Mouse (Mus musculus) kidney, adult 11 months (tissue): ENCODE results near the gene Kpna7.

Source experiments
- DNase-seq: peaks from one replicate; pipeline ENCODE4 v3.0.0; 2022

Kpna7 gene

DNA sequence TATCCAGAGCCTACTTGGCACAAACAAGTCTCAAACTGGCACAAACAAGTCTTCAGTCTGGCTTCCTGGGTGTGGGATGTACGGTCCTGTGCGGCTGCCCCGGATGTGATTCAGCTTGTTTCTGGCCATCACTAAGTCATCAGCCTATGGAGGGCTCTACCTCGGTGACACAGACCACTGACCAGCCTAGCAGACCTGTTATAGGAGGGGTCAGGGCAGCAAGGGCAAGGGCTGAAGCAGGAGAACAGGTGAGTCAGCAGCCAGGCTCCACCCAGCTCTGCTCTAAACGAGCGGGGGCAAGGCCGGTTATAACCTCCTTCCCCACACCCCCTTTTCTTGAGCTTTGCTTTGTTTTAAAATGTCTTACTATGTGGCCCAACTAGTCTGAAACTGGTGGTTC is 129.4 kb downstream of the Kpna7 start:
- DNase-seq, result no peak

DNA sequence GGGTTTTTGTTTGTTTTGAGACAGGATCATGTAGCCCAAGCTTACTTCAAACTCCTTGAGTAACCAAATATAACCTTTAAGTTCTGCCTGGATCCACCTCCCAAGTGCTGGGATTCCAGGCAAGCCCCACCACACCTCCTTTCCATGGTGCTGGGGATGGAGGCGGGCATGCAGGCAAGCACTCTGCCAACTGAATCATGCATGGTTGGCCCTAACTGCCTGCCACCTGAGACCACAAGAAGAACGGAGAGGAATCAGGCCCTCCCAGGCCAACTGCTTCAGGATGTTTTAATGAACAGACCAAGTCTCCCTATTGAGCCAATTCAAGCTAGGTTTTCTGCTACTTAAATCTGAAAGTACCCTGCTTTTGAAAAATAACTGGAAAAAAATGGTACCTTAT is 131.2 kb downstream of the Kpna7 start:
- DNase-seq, result no peak

DNA sequence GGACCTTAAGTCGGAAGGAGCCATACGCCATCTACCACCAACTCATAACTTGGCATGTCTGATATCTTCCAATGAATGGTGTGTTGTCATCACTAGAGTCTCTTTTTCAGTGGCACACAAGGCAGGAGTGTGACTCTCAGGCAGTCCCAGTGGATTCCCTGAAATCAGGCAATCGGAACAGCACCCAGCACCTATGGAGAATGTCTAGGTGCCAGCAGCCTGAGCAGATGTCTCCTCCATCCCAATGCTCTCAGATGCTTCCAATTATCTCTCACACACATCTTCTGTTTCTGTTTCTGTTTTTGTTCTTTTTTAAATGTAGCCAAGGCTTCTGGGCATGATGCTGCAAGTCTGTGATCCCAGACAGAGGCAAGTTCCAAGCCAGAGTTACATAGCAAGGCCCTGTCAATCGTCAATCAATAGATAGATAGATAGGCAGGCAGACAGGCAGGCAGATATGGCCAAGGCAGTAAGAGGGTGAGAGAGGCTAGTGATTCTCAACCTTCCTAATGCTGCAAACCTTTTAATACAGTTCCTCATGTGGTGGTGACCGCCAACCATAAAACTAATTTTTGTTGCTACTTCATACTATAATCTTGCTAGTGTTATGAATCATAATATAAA is 133.3 kb downstream of the Kpna7 start:
- DNase-seq, result no peak

DNA sequence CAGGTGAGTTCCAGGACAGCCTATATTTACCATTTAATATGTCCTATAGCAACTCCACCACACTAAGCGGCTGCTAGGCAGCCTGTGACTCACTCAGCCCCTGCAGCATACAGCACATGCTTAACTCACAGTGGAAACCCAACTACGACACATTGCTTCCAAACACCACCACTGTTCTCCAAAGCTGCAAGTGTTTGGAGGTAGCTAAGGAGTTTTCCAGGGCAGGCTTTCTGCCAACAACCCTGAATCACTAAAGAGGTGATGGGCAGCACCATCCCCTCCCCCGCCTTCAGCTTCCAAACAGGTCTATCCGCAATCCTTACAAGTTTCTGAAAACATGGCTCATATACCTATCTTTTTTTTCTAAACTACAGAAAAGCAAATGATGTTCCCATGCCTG is 134.0 kb downstream of the Kpna7 start:
- no peak for DNase-seq

DNA sequence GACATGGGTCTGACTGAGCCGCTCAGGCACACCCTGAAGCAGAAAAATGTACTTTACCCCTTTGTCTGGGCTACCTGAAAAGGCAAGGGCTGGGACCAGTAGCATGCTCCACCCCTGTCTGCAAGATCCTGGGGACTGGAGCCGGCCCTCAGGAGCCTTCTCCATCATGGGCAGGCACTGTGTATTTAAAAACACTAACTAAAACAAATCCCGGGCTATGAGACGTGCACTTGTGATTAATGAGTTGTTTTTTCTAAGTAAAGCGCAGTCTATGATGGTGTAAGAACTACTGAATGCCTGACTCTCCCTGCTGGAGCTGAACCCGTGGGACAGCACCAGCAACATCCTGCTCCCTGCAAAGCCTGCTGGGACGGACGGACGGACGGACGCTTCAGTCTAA is 135.4 kb downstream of the Kpna7 start:
- no peak for DNase-seq

DNA sequence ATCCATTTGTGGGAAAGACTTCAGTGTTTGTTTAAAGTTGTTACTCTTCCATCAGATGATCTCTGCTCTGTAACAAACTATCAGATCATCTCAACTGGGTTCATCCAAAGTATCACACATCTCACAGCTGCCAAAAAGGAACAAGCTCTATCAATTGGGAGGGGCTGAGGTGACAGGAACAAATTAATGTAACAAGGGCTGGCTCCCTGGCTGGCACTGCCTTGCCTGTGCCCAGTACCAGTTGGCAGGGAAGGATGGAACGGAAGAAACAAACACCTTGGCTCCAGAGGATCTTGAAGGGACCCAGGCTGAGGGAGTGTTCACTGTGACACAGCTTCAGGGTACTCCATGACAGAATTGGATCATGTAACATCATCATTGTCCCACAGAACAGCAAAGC is 135.8 kb downstream of the Kpna7 start:
- no peak for DNase-seq

DNA sequence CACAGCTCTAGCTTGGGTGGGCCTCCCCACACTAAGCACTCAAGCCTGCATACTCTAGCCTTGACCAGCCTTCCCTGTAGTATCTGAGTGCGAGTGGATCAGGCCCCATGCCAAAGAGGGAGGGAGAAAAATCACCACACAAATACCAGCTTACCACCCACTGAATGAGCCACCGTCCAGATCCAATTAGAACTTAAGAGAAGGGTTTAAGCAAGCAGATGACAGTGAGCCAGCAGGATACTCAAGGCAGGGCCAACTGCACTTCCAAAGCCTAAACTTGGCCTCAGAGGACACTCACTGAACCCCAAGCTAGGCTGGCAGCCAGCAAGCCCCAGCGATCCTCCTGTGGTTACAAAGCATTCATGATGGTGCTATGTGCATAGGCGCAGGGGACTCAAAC is 137.8 kb downstream of the Kpna7 start:
- no peak for DNase-seq

DNA sequence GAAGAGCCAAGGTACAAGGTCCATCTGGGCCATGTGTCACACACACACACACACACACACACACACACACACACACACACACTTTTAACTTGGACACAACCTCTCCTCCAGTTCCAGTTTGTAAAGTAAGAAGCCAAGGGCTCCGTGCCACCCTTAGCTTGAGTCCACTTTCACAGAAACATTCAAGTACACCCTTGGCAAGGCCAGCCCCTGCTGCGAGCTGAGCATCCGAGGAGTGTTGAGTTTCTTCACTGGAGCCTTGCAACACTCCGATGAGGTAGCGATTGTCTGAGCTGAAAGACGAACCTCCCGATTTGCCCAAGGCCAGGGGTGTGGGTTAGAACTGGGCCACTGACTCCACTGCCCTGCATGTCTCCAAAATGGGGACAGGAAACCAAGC is 138.9 kb downstream of the Kpna7 start:
- DNase-seq, result no peak

DNA sequence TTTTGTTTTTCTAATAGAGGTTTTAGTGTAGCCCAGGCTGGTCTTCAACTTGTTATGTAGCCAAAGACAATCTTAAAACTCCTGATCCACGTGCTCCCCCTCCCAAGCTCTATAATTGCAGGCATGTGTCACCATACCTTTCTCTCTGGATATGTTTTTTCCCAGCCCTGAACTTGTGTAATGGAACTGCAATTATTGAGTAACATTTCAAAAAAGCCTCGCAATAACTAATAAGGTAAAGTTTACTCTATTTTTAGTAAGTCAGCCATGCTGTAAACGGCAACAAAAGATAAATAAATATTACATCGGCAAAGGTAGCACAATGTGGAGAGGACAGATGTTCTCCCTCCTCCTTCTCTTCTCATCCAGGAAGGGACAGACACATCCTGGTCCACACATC is 139.5 kb downstream of the Kpna7 start:
- no peak for DNase-seq

DNA sequence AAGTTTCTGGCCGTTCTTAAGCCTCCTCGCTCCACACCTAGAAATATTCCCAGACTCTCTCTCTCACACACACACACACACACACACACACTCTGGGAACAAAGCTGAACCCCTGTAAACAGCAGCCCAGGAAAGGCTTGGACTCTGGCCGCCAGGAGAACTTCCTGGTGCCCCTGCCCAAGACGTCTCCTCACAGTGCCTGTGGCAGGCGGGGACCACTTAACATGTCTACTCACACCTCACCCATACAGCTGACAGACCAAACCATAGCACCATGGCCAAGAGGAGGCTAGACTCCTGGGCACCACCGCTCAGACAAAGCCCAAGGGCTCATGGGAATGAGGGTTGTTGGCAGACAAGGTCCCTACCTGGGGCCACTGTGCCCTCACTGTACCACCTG is 140.5 kb downstream of the Kpna7 start:
- DNase-seq, result no peak

DNA sequence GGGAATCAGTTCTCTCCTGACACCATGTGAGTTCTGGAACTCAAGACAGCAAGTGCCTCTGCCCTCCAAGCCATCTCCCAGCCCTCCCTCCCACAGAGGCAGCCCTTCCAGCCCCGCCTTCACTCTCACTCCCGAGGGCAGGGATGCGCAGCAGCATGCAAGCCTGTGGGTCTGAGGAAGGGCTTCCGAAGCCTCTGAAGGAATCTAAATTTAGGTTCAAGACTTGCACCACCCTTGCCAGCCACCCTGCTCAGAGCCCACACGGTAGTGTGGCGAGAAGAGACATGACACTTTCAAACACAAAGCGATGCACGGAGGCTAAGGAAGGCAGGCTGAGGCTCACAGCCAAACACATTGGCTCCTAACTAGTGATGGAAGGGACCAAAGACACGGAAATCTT is 141.4 kb downstream of the Kpna7 start:
- no peak for DNase-seq

DNA sequence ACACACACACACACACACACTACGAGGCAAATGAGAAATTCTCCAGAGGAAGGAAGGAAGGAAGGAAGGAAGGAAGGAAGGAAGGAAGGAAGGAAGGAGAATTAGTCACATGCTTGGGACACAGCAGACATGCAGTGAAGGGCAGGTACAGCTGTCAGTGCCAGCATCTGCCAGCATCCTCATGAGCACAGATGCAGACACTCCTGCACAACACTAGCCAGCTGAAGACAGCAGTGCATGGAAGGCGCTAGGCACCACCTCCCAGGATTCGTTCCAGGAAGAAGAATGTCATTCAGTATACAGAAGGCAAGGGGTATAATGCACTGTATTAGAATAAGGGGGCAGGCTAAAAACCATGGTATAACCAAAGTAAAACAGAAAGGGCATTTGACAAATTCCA is 142.9 kb downstream of the Kpna7 start:
- no peak for DNase-seq

DNA sequence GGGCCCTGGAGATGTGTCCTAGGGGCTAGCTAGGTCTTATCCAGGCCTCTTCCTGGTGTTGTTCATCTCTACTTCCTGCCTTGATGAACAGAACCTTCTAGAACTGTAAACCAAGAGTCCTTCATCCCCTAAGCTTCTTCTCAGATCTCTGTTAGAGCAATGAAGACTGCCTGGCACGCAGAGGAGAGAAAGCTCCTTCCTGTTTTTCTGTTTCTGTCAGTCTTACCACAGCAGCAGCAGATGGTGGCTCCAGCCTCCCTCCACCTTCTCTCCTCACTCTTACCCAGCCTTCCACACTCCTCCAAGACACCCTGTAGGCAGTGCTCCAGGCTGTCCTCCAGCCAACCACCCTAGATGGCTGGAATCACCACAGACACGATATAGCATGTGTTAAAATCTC is 146.5 kb downstream of the Kpna7 start:
- DNase-seq, result no peak
